Comparison of ENCODE assay signal across 9 mouse cellular contexts in genomic region chr1:193382435-193382834, GRCm38 (mm10). TPM values are rescaled to one million over a fixed set of nuclear protein-coding genes. Genes with fewer than 3 reads are reported as not detected.
DNase-seq lines count a peak whose midpoint lies in the region; ATAC-seq and TF ChIP-seq lines count a peak whose summit lies in the region.
"Had no signal": no experiment of that assay in that cellular context is flagged by ENCODE, and none has a peak within 500 bp of the region (broad histone marks: within the 10 kb centered on the region; RNA-seq: fewer than 3 reads in every experiment).

No protein-coding gene starts in this region.

- TF ChIP-seq CTCF in lung, embryonic 14.5 days (IDR thresholded peaks at IDR 0.05; ENCODE audit: low read depth): no peak

- 2% methylated on average over 8 of the region's 8 CpGs for WGBS in lung, embryonic 14.5 days
- 2% methylated on average over 8 of the region's 8 CpGs for WGBS in limb, embryonic 10.5 days
- WGBS in midbrain, embryonic 16.5 days: 3% methylated on average over 8 of the region's 8 CpGs

- H3K9me3 ChIP-seq in lung, embryonic 14.5 days (ENCODE audit: low read depth, low read length): no peaks in the 10 kb centered on the region
- no peaks in the 10 kb centered on the region for H3K9me3 ChIP-seq in limb, embryonic 10.5 days (replicated peaks)
- H3K9me3 ChIP-seq in midbrain, embryonic 16.5 days (replicated peaks; ENCODE audit: control insufficient read depth, low read length, poor library complexity, severe bottlenecking): no peaks in the 10 kb centered on the region

- peak; percentile 91 for DNase-seq in lung, embryonic 14.5 days
- no peak for DNase-seq in lung, postnatal 25 days (ENCODE audit: low spot score)
- peak; percentile 83 for DNase-seq in limb, embryonic 10.5 days (ENCODE audit: low spot score)
- no peak for DNase-seq in cerebellum, adult 18-20 months
- no peak for DNase-seq in cerebellum, postnatal 10 days
- DNase-seq in cerebellum, postnatal 14 days: no peak

- ATAC-seq in lung, embryonic 14.5 days (ENCODE audit: insufficient read depth): peak; percentile 82
- peak; percentile 45 for ATAC-seq in granulocyte monocyte progenitor cell, adult 5-6 weeks (replicated peaks; ENCODE audit: poor library complexity, severe bottlenecking)
- ATAC-seq in midbrain, embryonic 16.5 days: peak; percentile 44; the same call in 1 of the 2 replicates

- H3K4me3 ChIP-seq in lung, embryonic 14.5 days (ENCODE audit: low read depth, low read length): peak overlapping the region; percentile 40
- H3K4me3 ChIP-seq in limb, embryonic 10.5 days: peak overlapping the region; percentile 53
- peak overlapping the region; percentile 2; the same call in 1 of the 2 replicates for H3K4me3 ChIP-seq in midbrain, embryonic 16.5 days (ENCODE audit: low read depth, low read length)

- 0 out of 2 replicates have a peak, but pooled peaks cover 9% of the 10 kb centered on the region for H3K4me1 ChIP-seq in lung, embryonic 14.5 days (ENCODE audit: insufficient read depth)
- peaks cover 40% of the 10 kb centered on the region for H3K4me1 ChIP-seq in limb, embryonic 10.5 days
- H3K4me1 ChIP-seq in midbrain, embryonic 16.5 days (ENCODE audit: control insufficient read depth, insufficient read depth, low read length): peaks cover 11% of the 10 kb centered on the region; the same call in 1 of the 2 replicates

- peak overlapping the region; percentile 52 for H3K9ac ChIP-seq in lung, embryonic 14.5 days
- H3K9ac ChIP-seq in midbrain, embryonic 16.5 days (ENCODE audit: low read depth, low read length): no peak overlapping the region

- no peaks in the 10 kb centered on the region for H3K27me3 ChIP-seq in lung, embryonic 14.5 days (ENCODE audit: insufficient read depth, low read length)
- H3K27me3 ChIP-seq in limb, embryonic 10.5 days (ENCODE audit: low read depth, poor library complexity, severe bottlenecking): no peaks in the 10 kb centered on the region
- no peaks in the 10 kb centered on the region for H3K27me3 ChIP-seq in midbrain, embryonic 16.5 days (ENCODE audit: control insufficient read depth, insufficient read depth, low read depth, low read length)

- no peaks in the 10 kb centered on the region for H3K36me3 ChIP-seq in lung, embryonic 14.5 days (ENCODE audit: insufficient read depth)
- no peaks in the 10 kb centered on the region for H3K36me3 ChIP-seq in limb, embryonic 10.5 days
- H3K36me3 ChIP-seq in midbrain, embryonic 16.5 days (ENCODE audit: control insufficient read depth, insufficient read depth, low read length): no peaks in the 10 kb centered on the region

- peak overlapping the region; percentile 71 for H3K27ac ChIP-seq in lung, embryonic 14.5 days (ENCODE audit: low read depth)
- H3K27ac ChIP-seq in limb, embryonic 10.5 days: peak overlapping the region; percentile 83
- H3K27ac ChIP-seq in midbrain, embryonic 16.5 days (ENCODE audit: low read length): no peak overlapping the region

- H3K4me2 ChIP-seq in lung, embryonic 14.5 days: peak overlapping the region; percentile 77
- H3K4me2 ChIP-seq in midbrain, embryonic 16.5 days (ENCODE audit: low read length): peak overlapping the region; percentile 42

RNA-seq across cellular contexts. Expression of gene Camk1g, which starts 12.3 kb away (rescaled TPM):
- polyA plus RNA-seq in lung, embryonic 14.5 days (2014; fragmentation: Nextera tagmentation; extraction: Ambion mirVana): 28.4 and 31.8 TPM in 2 replicates
- not detected in 2 replicates for total RNA-seq in granulocyte monocyte progenitor cell, adult 5-6 weeks (2014; fragmentation: Nextera tagmentation)
- total RNA-seq in granulocyte monocyte progenitor cell, adult 5-6 weeks (2017): not detected in 2 replicates
- polyA plus RNA-seq in limb, embryonic 10.5 days (2016; fragmentation: Nextera tagmentation; extraction: Ambion mirVana): 8.2 and 13.2 TPM in 2 replicates
- 53.5 and 54.1 TPM in 2 replicates for polyA plus RNA-seq in midbrain, embryonic 16.5 days (2015; fragmentation: Nextera tagmentation; extraction: Ambion mirVana)
- total RNA-seq: neutrophil, adult 5-6 weeks had no signal

Comparison
In these comparisons a context has a peak if more than half of its experiments do, and no peak if none do; other contexts are left out.
1. DNase-seq: peak in lung, embryonic 14.5 days (single experiment) and limb, embryonic 10.5 days (single experiment); none in lung, postnatal 25 days (single experiment), cerebellum, adult 18-20 months (0 of 2), cerebellum, postnatal 10 days (0 of 2) and cerebellum, postnatal 14 days (0 of 2).
2. H3K4me3 ChIP-seq: peak in every context shown above with its lines; median percentile 53 in limb, embryonic 10.5 days; 40 in lung, embryonic 14.5 days; 2 in midbrain, embryonic 16.5 days.
3. Peak in every context shown above with its lines, with median percentiles within 50 percentile points of each other: ATAC-seq.